Mouse (Mus musculus): ENCODE data around the gene Sumo2. TPM values are rescaled to one million over a fixed set of nuclear protein-coding genes. Genes with fewer than 3 reads are reported as not detected.
"Not testable (repeated sequence)": the region's sequence is repeated elsewhere in the genome, so short reads cannot be mapped to it uniquely, and the experiment has no call there.

The Sumo2 gene
- total and polyA plus RNA-seq, 3 experiments, result 64.7 to 177 (median 168) TPM

DNA sequence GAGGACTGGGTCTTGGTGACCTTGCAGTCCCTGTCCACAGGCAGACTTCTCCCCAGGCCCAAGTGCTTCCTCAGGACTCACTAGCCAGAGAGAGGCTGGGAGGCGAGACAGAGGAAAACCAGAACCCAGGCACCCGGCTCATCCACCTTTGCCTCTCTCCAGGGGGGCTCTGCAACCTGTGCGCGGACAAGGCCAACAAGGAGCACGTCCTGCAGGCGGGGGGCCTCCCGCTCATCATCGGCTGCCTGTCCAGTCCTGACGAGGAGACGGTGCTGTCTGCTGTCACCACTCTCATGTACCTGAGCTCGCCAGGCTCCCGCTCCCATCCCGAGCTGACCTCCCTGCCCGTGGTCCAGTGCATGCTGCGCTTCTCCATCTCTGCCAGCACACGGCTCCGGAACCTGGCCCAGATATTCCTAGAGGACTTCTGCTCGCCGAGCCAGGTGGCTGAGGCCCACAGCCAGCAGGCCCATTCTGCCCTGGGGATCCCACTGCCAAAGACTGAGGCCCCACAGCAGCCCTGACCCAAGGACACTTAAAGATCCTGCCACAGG, 47.4 kb downstream of the Sumo2 start:
- no peak for TF ChIP-seq EP300 (IDR thresholded peaks at IDR 0.05; ENCODE audit: insufficient read depth, low read depth, low read length)
- no peak for TF ChIP-seq POLR2A (IDR thresholded peaks at IDR 0.05; ENCODE audit: insufficient read depth, low read depth, low read length)
- no peak for TF ChIP-seq CTCF (IDR thresholded peaks at IDR 0.05)
- Histone ChIP-seq H3K4me1 (ENCODE audit: control insufficient read depth, insufficient read depth, low read length) (peaks cover 2% of the 10 kb centered on the region), H3K79me2 (replicated peaks; ENCODE audit: control insufficient read depth, insufficient read depth, low read length) (no peaks in the 10 kb centered on the region), H3K36me3 (ENCODE audit: control insufficient read depth, insufficient read depth, low read length) (no peaks in the 10 kb centered on the region), H3K27me3 (ENCODE audit: control insufficient read depth, insufficient read depth, low read length) (no peaks in the 10 kb centered on the region), H3K9ac (ENCODE audit: low read depth, low read length) (no peak overlapping the region), H3K4me3 (no peak overlapping the region), H3K27ac (no peak overlapping the region)
- intact Hi-C loops (cut with DNase I), result no loop called here
- no peak for DNase-seq
- 87% methylated on average over 19 of the region's 19 CpGs for WGBS

GRCm38 (mm10) chr11:115485155-115485554, 50.9 kb downstream of the Sumo2 start:
- Histone ChIP-seq H3K27ac (no peak overlapping the region), H3K9ac (ENCODE audit: low read depth, low read length) (no peak overlapping the region), H3K4me3 (no peak overlapping the region), H3K36me3 (ENCODE audit: control insufficient read depth, insufficient read depth, low read length) (no peaks in the 10 kb centered on the region), H3K4me1 (ENCODE audit: control insufficient read depth, insufficient read depth, low read length) (no peaks in the 10 kb centered on the region), H3K79me2 (replicated peaks; ENCODE audit: control insufficient read depth, insufficient read depth, low read length) (no peaks in the 10 kb centered on the region), H3K27me3 (ENCODE audit: control insufficient read depth, insufficient read depth, low read length) (no peaks in the 10 kb centered on the region)
- intact Hi-C loops (cut with DNase I), result no loop called here
- WGBS, result 89% methylated on average over 12 of the region's 12 CpGs
- no peak for TF ChIP-seq CTCF (IDR thresholded peaks at IDR 0.05)
- no peak for TF ChIP-seq POLR2A (IDR thresholded peaks at IDR 0.05; ENCODE audit: insufficient read depth, low read depth, low read length)
- no peak for TF ChIP-seq EP300 (IDR thresholded peaks at IDR 0.05; ENCODE audit: insufficient read depth, low read depth, low read length)
- no peak for DNase-seq

- peak; percentile 68 to 85 for DNase-seq
- Histone ChIP-seq H3K27me3 (ENCODE audit: control insufficient read depth, insufficient read depth, low read length) (no peaks in the 10 kb centered on the region), H3K27ac (no peak overlapping the region), H3K36me3 (ENCODE audit: control insufficient read depth, insufficient read depth, low read length) (no peaks in the 10 kb centered on the region), H3K4me1 (ENCODE audit: control insufficient read depth, insufficient read depth, low read length) (no peaks in the 10 kb centered on the region), H3K79me2 (replicated peaks; ENCODE audit: control insufficient read depth, insufficient read depth, low read length) (no peaks in the 10 kb centered on the region), H3K4me3 (no peak overlapping the region), H3K9ac (ENCODE audit: low read depth, low read length) (no peak overlapping the region)
- 19% methylated on average over 6 of the region's 6 CpGs for WGBS
- intact Hi-C loops (cut with DNase I), result loop anchor here (5.0 kb wide), 1 partner anchor 234 kb away; no protein-coding TSS in a partner anchor
- peak; percentile 68; the same call in 1 of the 2 replicates for TF ChIP-seq EP300 (IDR thresholded peaks at IDR 0.05; ENCODE audit: insufficient read depth, low read depth, low read length)
- TF ChIP-seq POLR2A (IDR thresholded peaks at IDR 0.05; ENCODE audit: insufficient read depth, low read depth, low read length), result no peak
Measured at GRCm38 (mm10) chr11:115483726-115484125, 52.4 kb downstream of the Sumo2 start.

DNA sequence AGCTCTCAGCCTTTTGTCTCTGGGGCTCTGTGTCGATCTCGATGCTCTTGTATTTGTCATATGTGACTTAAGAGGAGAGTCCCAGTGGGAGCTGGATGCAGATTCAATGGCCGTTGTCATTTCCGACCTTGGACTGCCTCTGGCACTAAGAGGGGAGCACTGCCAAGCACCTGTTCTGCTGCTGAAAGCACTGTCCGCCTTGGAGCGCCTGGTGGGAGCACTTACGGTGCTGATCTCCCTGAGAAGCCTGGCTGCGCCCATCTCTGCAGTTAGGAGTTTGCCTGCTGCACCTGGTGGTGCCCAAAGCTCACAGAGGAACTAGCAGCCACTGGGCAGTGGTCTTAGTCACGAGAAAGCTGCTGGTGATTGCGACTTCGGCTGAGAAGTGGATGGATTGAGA, 52.8 kb downstream of the Sumo2 start:
- H3K36me3 ChIP-seq (ENCODE audit: control insufficient read depth, insufficient read depth, low read length), result no peaks in the 10 kb centered on the region
- WGBS, result 64% methylated on average over 11 of the region's 11 CpGs
- no peaks in the 10 kb centered on the region for H3K27me3 ChIP-seq (ENCODE audit: control insufficient read depth, insufficient read depth, low read length)
- H3K4me3 ChIP-seq, result no peak overlapping the region
- DNase-seq, result no peak
- TF ChIP-seq CTCF (IDR thresholded peaks at IDR 0.05) (no peak), EP300 (IDR thresholded peaks at IDR 0.05; ENCODE audit: insufficient read depth, low read depth, low read length) (no peak), POLR2A (IDR thresholded peaks at IDR 0.05; ENCODE audit: insufficient read depth, low read depth, low read length) (no peak)
- H3K9ac ChIP-seq (ENCODE audit: low read depth, low read length), result no peak overlapping the region
- H3K27ac ChIP-seq, result no peak overlapping the region
- H3K79me2 ChIP-seq (replicated peaks; ENCODE audit: control insufficient read depth, insufficient read depth, low read length), result no peaks in the 10 kb centered on the region
- intact Hi-C loops (cut with DNase I), result loop anchor here (5.0 kb wide), 1 partner anchor 234 kb away; no protein-coding TSS in a partner anchor
- no peaks in the 10 kb centered on the region for H3K4me1 ChIP-seq (ENCODE audit: control insufficient read depth, insufficient read depth, low read length)

GRCm38 (mm10) chr11:115481553-115482259, 54.4 kb downstream of the Sumo2 start:
- intact Hi-C loops (cut with DNase I), result loop anchor here (5.0 kb wide), 1 partner anchor 236 kb away; no protein-coding TSS in a partner anchor
- Histone ChIP-seq H3K27me3 (ENCODE audit: control insufficient read depth, insufficient read depth, low read length) (no peaks in the 10 kb centered on the region), H3K79me2 (replicated peaks; ENCODE audit: control insufficient read depth, insufficient read depth, low read length) (no peaks in the 10 kb centered on the region), H3K9ac (ENCODE audit: low read depth, low read length) (no peak overlapping the region), H3K4me3 (no peak overlapping the region), H3K27ac (no peak overlapping the region), H3K36me3 (ENCODE audit: control insufficient read depth, insufficient read depth, low read length) (no peaks in the 10 kb centered on the region), H3K4me1 (ENCODE audit: control insufficient read depth, insufficient read depth, low read length) (peaks cover 1% of the 10 kb centered on the region; the same call in 1 of the 2 replicates)
- WGBS, result 78% methylated on average over 6 of the region's 6 CpGs
- TF ChIP-seq EP300 (IDR thresholded peaks at IDR 0.05; ENCODE audit: insufficient read depth, low read depth, low read length) (no peak), CTCF (IDR thresholded peaks at IDR 0.05) (no peak), POLR2A (IDR thresholded peaks at IDR 0.05; ENCODE audit: insufficient read depth, low read depth, low read length) (no peak)
- DNase-seq, result no peak

GRCm38 (mm10) chr11:115478296-115478938, 57.7 kb downstream of the Sumo2 start:
- Histone ChIP-seq H3K4me3 (no peak overlapping the region), H3K27ac (no peak overlapping the region), H3K36me3 (ENCODE audit: control insufficient read depth, insufficient read depth, low read length) (no peaks in the 10 kb centered on the region), H3K4me1 (ENCODE audit: control insufficient read depth, insufficient read depth, low read length) (peaks cover 6% of the 10 kb centered on the region), H3K27me3 (ENCODE audit: control insufficient read depth, insufficient read depth, low read length) (no peaks in the 10 kb centered on the region), H3K79me2 (replicated peaks; ENCODE audit: control insufficient read depth, insufficient read depth, low read length) (no peaks in the 10 kb centered on the region), H3K9ac (ENCODE audit: low read depth, low read length) (no peak overlapping the region)
- WGBS, result 73% methylated on average over 9 of the region's 9 CpGs
- intact Hi-C loops (cut with DNase I), result no loop called here
- TF ChIP-seq EP300 (IDR thresholded peaks at IDR 0.05; ENCODE audit: insufficient read depth, low read depth, low read length) (no peak), CTCF (IDR thresholded peaks at IDR 0.05) (no peak), POLR2A (IDR thresholded peaks at IDR 0.05; ENCODE audit: insufficient read depth, low read depth, low read length) (no peak)
- DNase-seq, result no peak

DNA sequence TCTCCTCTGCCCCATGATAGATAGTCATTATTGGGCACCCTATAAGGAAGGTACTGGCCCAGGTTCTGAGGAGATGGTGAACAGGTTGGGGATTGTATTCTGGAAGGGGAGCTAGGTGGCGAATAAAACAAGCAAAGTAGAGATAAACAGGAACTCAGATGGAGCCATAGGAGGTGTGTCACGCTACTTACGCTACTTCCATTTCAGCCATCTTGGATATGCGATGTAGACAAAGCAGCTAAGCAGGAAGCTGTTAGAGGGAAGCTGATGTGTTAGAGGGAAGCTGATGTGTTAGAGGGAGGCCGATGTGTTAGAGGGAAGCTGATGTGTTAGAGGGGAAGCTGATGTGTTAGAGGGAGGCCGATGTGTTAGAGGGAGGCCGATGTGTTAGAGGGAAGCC, 58.7 kb downstream of the Sumo2 start:
- H3K27ac ChIP-seq; H3K36me3 ChIP-seq (ENCODE audit: control insufficient read depth, insufficient read depth, low read length); H3K9ac ChIP-seq (ENCODE audit: low read depth, low read length); intact Hi-C loops (cut with DNase I); H3K79me2 ChIP-seq (replicated peaks; ENCODE audit: control insufficient read depth, insufficient read depth, low read length); H3K4me3 ChIP-seq; DNase-seq; H3K27me3 ChIP-seq (ENCODE audit: control insufficient read depth, insufficient read depth, low read length): not testable (repeated sequence)
- H3K4me1 ChIP-seq (ENCODE audit: control insufficient read depth, insufficient read depth, low read length), result peaks cover 10% of the 10 kb centered on the region
- 65% methylated on average over 7 of the region's 7 CpGs for WGBS

- H3K4me1 ChIP-seq (ENCODE audit: control insufficient read depth, insufficient read depth, low read length), result peaks cover 10% of the 10 kb centered on the region
- WGBS, result 76% methylated on average over 4 of the region's 4 CpGs
- intact Hi-C loops (cut with DNase I); H3K79me2 ChIP-seq (replicated peaks; ENCODE audit: control insufficient read depth, insufficient read depth, low read length); H3K27me3 ChIP-seq (ENCODE audit: control insufficient read depth, insufficient read depth, low read length); H3K4me3 ChIP-seq; H3K27ac ChIP-seq; H3K9ac ChIP-seq (ENCODE audit: low read depth, low read length); H3K36me3 ChIP-seq (ENCODE audit: control insufficient read depth, insufficient read depth, low read length); DNase-seq: not testable (repeated sequence)
Measured at GRCm38 (mm10) chr11:115476630-115477029, 59.4 kb downstream of the Sumo2 start.

All from heart, adult 2 months (tissue).